Mouse (Mus musculus) embryonic fibroblast, embryonic 13.5 days (primary cell): Measurements from ENCODE around the gene Dscam. TPM values are rescaled to one million over a fixed set of nuclear protein-coding genes. Genes with fewer than 3 reads are reported as not detected.
A peak's percentile ranks its signal among the peaks of the same experiment; 100 is the strongest.

Source experiments
- H3K27ac ChIP-seq: 2 replicates; pipeline ENCODE4 v1.5.1; 2012; ENCODE audit warnings: low read length, control low read depth, inconsistent platforms; ENCODE audit not compliant: insufficient read depth
- H3K4me1 ChIP-seq: 2 replicates; pipeline ENCODE4 v1.6.1; 2011; ENCODE audit warnings: low read length; ENCODE audit not compliant: control insufficient read depth, insufficient read depth
- H3K4me3 ChIP-seq: 2 replicates; pipeline ENCODE4 v1.5.1; 2011; ENCODE audit warnings: mild to moderate bottlenecking, control low read depth, low read length; ENCODE audit not compliant: insufficient read depth
- CTCF ChIP-seq: IDR thresholded peaks from 2 replicates; pipeline ENCODE4 v1.5.1; 2011; ENCODE audit warnings: mild to moderate bottlenecking, control low read depth, low read length, moderate library complexity, borderline replicate concordance; ENCODE audit not compliant: insufficient read depth
- POLR2A ChIP-seq: IDR thresholded peaks from 2 replicates; pipeline ENCODE4 v1.6.1; 2011; ENCODE audit warnings: low read depth, mild to moderate bottlenecking, control low read depth, low read length, moderate library complexity
- polyA plus RNA-seq: library from polyadenylated mRNA; stranded (reverse); fragments of >200 nt; gene quantifications from 2 replicates; pipeline ENCODE4 v1.2.4, GENCODE M21; 2011; ENCODE audit warnings: low read depth; ENCODE audit not compliant: missing spikeins, insufficient read length

Dscam gene
- polyA plus RNA-seq, 1 experiment = 0.19 TPM

- TF ChIP-seq CTCF = no peak
- Histone ChIP-seq H3K4me1 (0 out of 2 replicates have a peak, but pooled peaks cover under 1% of the 10 kb centered on the region), H3K4me3 (no peak overlapping the region; the same call in 1 of the 2 replicates), H3K27ac (no peak overlapping the region)
Observed at GRCm38 (mm10) chr16:97169901-97170512, 545 bp downstream of the Dscam start.

GRCm38 (mm10) chr16:97168614-97169013 lies 1.9 kb downstream of the Dscam start:
- H3K4me1 ChIP-seq = peaks cover 2% of the 10 kb centered on the region; the same call in 1 of the 2 replicates

GRCm38 (mm10) chr16:97168030-97168429 lies 2.5 kb downstream of the Dscam start:
- no peak for TF ChIP-seq POLR2A
- Histone ChIP-seq H3K4me1 (peaks cover 2% of the 10 kb centered on the region; the same call in 1 of the 2 replicates), H3K4me3 (no peak overlapping the region), H3K27ac (no peak overlapping the region)

More at GRCm38 (mm10) chr16:97168614-97169013, 1.9 kb downstream of the Dscam start:
- H3K27ac ChIP-seq = no peak overlapping the region
- H3K4me3 ChIP-seq = no peak overlapping the region
- TF ChIP-seq CTCF = no peak
- no peak for TF ChIP-seq POLR2A

GRCm38 (mm10) chr16:97166166-97166565 lies 4.4 kb downstream of the Dscam start:
- H3K4me1 ChIP-seq = peaks cover 2% of the 10 kb centered on the region; the same call in 1 of the 2 replicates
- no peak overlapping the region for H3K27ac ChIP-seq
- TF ChIP-seq CTCF = no peak
- no peak for TF ChIP-seq POLR2A
- no peak overlapping the region for H3K4me3 ChIP-seq

GRCm38 (mm10) chr16:97165444-97166121 lies 5.0 kb downstream of the Dscam start:
- Histone ChIP-seq H3K4me3 (peak overlapping the region; percentile 6; the same call in 1 of the 2 replicates), H3K27ac (no peak overlapping the region), H3K4me1 (peaks cover 2% of the 10 kb centered on the region; the same call in 1 of the 2 replicates)
- TF ChIP-seq POLR2A (no peak), CTCF (peak; percentile 84)

- no peak overlapping the region for H3K27ac ChIP-seq
- no peaks in the 10 kb centered on the region for H3K4me1 ChIP-seq
- H3K4me3 ChIP-seq = no peak overlapping the region
- TF ChIP-seq CTCF (no peak), POLR2A (no peak)
Observed at GRCm38 (mm10) chr16:97158279-97158678, 12.3 kb downstream of the Dscam start.

- no peak for TF ChIP-seq CTCF
- no peak for TF ChIP-seq POLR2A
- H3K4me3 ChIP-seq = no peak overlapping the region
- H3K27ac ChIP-seq = no peak overlapping the region
- no peaks in the 10 kb centered on the region for H3K4me1 ChIP-seq
Observed at GRCm38 (mm10) chr16:97144544-97145194, 25.9 kb downstream of the Dscam start.

GRCm38 (mm10) chr16:97141943-97142342 lies 28.6 kb downstream of the Dscam start:
- H3K4me3 ChIP-seq = no peak overlapping the region
- TF ChIP-seq POLR2A = no peak
- TF ChIP-seq CTCF = no peak
- H3K27ac ChIP-seq = no peak overlapping the region
- H3K4me1 ChIP-seq = no peaks in the 10 kb centered on the region

- H3K4me3 ChIP-seq = no peak overlapping the region
- H3K4me1 ChIP-seq = no peaks in the 10 kb centered on the region
- TF ChIP-seq CTCF = no peak
- TF ChIP-seq POLR2A = no peak
- no peak overlapping the region for H3K27ac ChIP-seq
Observed at GRCm38 (mm10) chr16:97135003-97135827, 35.3 kb downstream of the Dscam start.
